Mouse (Mus musculus): Measurements from ENCODE around the gene Sppl2a.

GRCm38 (mm10) chr2:126951085-126951484 lies 18.1 kb upstream of the Sppl2a start:
- no peak for TF ChIP-seq POLR2A (IDR thresholded peaks at IDR 0.05; ENCODE audit: borderline replicate concordance, extremely low read depth, insufficient read depth, insufficient read length, poor library complexity, severe bottlenecking)
- no peak for TF ChIP-seq CTCF (IDR thresholded peaks at IDR 0.05; ENCODE audit: borderline replicate concordance, extremely low read depth, insufficient read depth, insufficient read length)

All from brain, embryonic 14.5 days (tissue).